Mouse (Mus musculus) neural tube, embryonic 11.5 days (tissue): ENCODE measurements around the gene Zfp276. TPM values are rescaled to one million over a fixed set of nuclear protein-coding genes. Genes with fewer than 3 reads are reported as not detected.

Experiments
- ATAC-seq: fragments of 200-750 bp; cut with Nextera tagmentation; 2 replicates; pipeline ENCODE4 v1.8.0; 2017; ENCODE audit warnings: moderate number of reproducible peaks, mild to moderate bottlenecking, moderate TSS enrichment, moderate library complexity; ENCODE audit not compliant: insufficient read depth, low FRiP score, low TSS enrichment
- DNase-seq: peaks from one replicate; pipeline ENCODE4 v3.0.0-alpha.2; 2015; ENCODE audit warnings: low spot score
- H3K27ac ChIP-seq: fragments of 300-500 bp; sonication (generic); 2 replicates; pipeline ENCODE4 v1.5.1; 2014; ENCODE audit warnings: low read depth, mild to moderate bottlenecking, low read length
- H3K27me3 ChIP-seq: fragments of 300-500 bp; sonication (generic); 2 replicates; pipeline ENCODE4 v1.6.1; 2014; ENCODE audit warnings: mild to moderate bottlenecking, low read length, mixed read lengths; ENCODE audit not compliant: control insufficient read depth, insufficient read depth
- H3K36me3 ChIP-seq: fragments of 300-500 bp; sonication (generic); 2 replicates; pipeline ENCODE4 v1.6.1; 2014; ENCODE audit warnings: mild to moderate bottlenecking, low read length, moderate library complexity, mixed read lengths; ENCODE audit not compliant: control insufficient read depth, insufficient read depth
- H3K4me1 ChIP-seq: fragments of 300-500 bp; sonication (generic); 2 replicates; pipeline ENCODE4 v1.6.1; 2014; ENCODE audit warnings: low read length, mixed read lengths; ENCODE audit not compliant: control insufficient read depth, insufficient read depth
- H3K4me2 ChIP-seq: fragments of 300-500 bp; sonication (generic); 2 replicates; pipeline ENCODE4 v1.6.1; 2014; ENCODE audit warnings: low read depth, mild to moderate bottlenecking, moderate library complexity
- H3K4me3 ChIP-seq: fragments of 300-500 bp; sonication (generic); 2 replicates; pipeline ENCODE4 v1.5.1; 2014; ENCODE audit warnings: low read depth, low read length
- H3K9ac ChIP-seq: fragments of 300-500 bp; sonication (generic); 2 replicates; pipeline ENCODE4 v1.6.1; 2014; ENCODE audit warnings: mild to moderate bottlenecking, low read length
- H3K9me3 ChIP-seq: fragments of 300-500 bp; sonication (generic); 2 replicates; pipeline ENCODE4 v1.6.1; 2016; ENCODE audit warnings: low read length; ENCODE audit not compliant: control insufficient read depth
- WGBS: fragments of 180-500 bp; shearing (Covaris S2); extraction: QIAGEN DNeasy Blood & Tissue Kit; methylation state at CpG from one replicate; pipeline ENCODE4 v1.1.7; 2014; 5-methylcytosine and 5-hydroxymethylcytosine counted together
- polyA plus RNA-seq: library from polyadenylated mRNA; unstranded; fragments of >200 nt; fragmentation: Nextera tagmentation; extraction: Ambion mirVana; gene quantifications from 2 replicates; pipeline ENCODE4 v1.2.1, GENCODE M21; 2014

Zfp276 gene
- polyA plus RNA-seq, result 25.1 and 26.0 TPM in 2 replicates

DNA sequence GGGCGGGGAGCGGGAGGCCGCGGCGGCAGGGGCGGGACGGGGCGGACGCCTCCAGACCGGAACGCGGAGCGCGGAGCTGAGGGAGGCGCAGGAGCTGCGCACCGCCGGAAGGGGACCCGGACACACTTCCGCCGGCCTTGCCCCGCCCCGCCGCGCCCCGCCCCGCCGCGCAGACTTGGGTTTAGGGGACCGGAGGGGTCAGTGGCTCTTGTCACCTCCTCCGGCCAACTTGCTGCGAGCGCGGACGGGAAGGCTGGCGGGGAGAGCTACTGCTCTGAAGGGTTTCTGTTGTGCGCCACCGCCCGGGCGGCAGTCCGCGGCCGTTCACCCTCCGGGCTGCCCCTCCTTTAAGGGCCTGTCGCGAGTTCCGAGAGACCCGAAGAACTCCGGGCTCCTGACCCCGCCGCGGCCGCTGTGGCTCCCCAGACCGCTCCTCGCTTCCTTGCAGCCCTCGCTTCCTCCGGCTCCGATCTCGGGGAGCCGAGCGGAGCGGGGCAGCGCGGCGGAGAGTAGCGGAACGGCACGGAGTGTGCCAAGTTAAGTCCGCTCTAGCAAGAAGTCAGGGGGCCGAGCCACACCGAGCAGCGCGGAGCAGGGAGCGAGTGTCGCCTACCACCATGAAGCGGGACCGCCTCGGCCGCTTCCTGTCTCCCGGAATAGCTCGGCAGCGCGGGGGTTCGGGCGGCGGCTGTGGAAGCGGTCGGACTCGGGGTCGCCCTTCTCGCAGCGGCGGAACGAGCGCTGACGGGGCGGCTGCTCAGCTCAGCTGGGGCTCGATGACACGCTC, at the start of gene Zfp276, which contains the start of gene Vps9d1:
Gene Zfp276 (plus strand): TSS at position 97 of the 787 bp plus-strand sequence.
Gene Vps9d1 (minus strand): TSS at position 250 of the 787 bp plus-strand sequence.
- Histone ChIP-seq H3K36me3 (peaks cover 8% of the 10 kb centered on the region), H3K4me2 (peak within 1 kb of the TSS; percentile 93)
- peak; percentile 89 for DNase-seq

DNA sequence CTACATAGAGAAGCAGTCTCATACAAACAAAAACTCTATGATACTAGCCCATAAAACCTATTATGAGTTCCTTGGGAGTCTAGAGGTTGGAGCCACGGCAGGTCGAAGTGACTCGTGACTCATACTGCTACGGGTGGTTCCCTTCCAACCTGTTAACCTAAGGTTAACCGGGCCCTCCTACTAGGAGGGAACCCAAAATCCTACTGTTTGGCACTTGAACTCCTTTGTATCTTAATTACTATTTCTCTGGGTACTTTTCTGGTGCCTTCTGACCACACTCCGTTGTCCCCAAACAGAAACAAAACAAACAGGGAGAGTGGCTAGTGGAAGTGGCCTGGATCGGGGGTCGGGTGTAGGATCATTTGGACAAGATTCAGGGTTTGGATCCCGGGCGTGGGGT, 42.1 kb upstream of the Zfp276 start:
- H3K27ac ChIP-seq, result no peak overlapping the region
- peak overlapping the region; percentile 94 for H3K4me3 ChIP-seq
- no peaks in the 10 kb centered on the region for H3K27me3 ChIP-seq
- peak overlapping the region; percentile 86 for H3K4me2 ChIP-seq
- WGBS, result 49% methylated on average over 10 of the region's 10 CpGs
- H3K9ac ChIP-seq, result peak overlapping the region; percentile 94
- no peak for DNase-seq
- H3K36me3 ChIP-seq, result 0 out of 2 replicates have a peak, but pooled peaks cover 5% of the 10 kb centered on the region
- H3K4me1 ChIP-seq, result peaks cover 10% of the 10 kb centered on the region
- H3K9me3 ChIP-seq, result no peaks in the 10 kb centered on the region
- no peak for ATAC-seq

More for the DNA sequence above, at the start of gene Zfp276, which contains the start of gene Vps9d1:
- Histone ChIP-seq H3K9me3 (no peaks in the 10 kb centered on the region), H3K27me3 (no peaks in the 10 kb centered on the region), H3K4me1 (peaks cover 18% of the 10 kb centered on the region), H3K27ac (peak within 1 kb of the TSS; percentile 58), H3K4me3 (peak within 1 kb of the TSS; percentile 98), H3K9ac (peak within 1 kb of the TSS; percentile 87)
- peak; percentile 89 for ATAC-seq
- WGBS, result under 1% methylated on average over 86 of the region's 99 CpGs

DNA sequence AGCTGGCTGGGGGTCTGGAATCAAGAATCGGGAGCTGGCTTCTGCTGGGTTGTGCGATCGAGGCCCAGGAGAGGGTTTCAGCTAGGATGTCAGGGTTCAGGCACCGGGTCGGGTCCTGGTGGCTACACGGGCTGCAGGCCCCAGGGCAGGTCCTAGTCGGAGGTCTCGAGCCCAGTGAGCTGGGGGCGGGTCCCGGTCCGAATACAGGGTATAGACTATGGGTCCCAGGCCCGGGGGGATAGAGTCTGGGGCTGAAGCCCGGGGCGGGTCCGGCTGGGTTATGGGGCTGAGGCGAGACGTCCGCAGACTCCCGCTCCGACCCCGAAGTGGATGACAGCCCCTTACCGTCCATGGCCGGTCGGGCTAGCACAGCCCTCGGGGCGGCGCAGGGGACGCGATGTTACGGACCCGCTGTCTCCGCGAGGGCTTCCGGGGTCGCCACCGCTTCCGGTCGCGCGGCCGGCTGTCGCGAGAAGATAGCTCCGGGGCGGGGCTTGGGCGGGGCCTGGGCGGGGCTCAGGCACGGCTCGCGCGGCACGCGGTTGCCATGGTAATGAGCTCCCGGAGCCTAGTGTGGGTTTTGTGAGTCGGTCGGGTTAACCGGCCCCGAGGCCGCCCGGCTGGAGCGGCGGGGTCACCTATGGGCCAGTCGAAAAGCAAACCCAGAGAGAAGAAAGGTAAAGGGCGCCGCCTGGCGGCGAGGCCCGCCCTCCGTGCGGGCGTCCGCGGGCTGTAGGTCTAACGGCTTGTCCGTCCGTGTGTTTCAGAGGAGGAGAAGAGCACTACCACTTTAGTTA, 41.5 kb upstream of the Zfp276 start, which contains the start of the genes Chmp1a and Spata33:
Gene Chmp1a (minus strand): TSS at position 443 of the 797 bp plus-strand sequence.
Gene Spata33 (plus strand): TSS at position 512 of the 797 bp plus-strand sequence.
- 1% methylated on average over 62 of the region's 76 CpGs for WGBS
- Histone ChIP-seq H3K4me3 (peak within 1 kb of the TSS; percentile 94), H3K36me3 (0 out of 2 replicates have a peak, but pooled peaks cover 5% of the 10 kb centered on the region), H3K27me3 (no peaks in the 10 kb centered on the region), H3K9ac (peak within 1 kb of the TSS; percentile 94), H3K4me2 (peak within 1 kb of the TSS; percentile 86), H3K27ac (peak within 1 kb of the TSS; percentile 67), H3K4me1 (peaks cover 10% of the 10 kb centered on the region), H3K9me3 (no peaks in the 10 kb centered on the region)
- peak; percentile 97 for ATAC-seq
- DNase-seq, result peak; percentile 97

GRCm38 (mm10) chr8:123213118-123213772, 40.8 kb upstream of the Zfp276 start:
- ATAC-seq, result no peak; the same call in 1 of the 2 replicates
- Histone ChIP-seq H3K27ac (peak overlapping the region; percentile 67), H3K9me3 (no peaks in the 10 kb centered on the region), H3K4me1 (peaks cover 10% of the 10 kb centered on the region), H3K36me3 (0 out of 2 replicates have a peak, but pooled peaks cover 2% of the 10 kb centered on the region), H3K4me3 (peak overlapping the region; percentile 94), H3K9ac (peak overlapping the region; percentile 94), H3K4me2 (peak overlapping the region; percentile 75), H3K27me3 (no peaks in the 10 kb centered on the region)
- 18% methylated on average over 22 of the region's 22 CpGs for WGBS
- DNase-seq, result no peak

GRCm38 (mm10) chr8:123215430-123215829, 38.6 kb upstream of the Zfp276 start:
- Histone ChIP-seq H3K4me2 (no peak overlapping the region), H3K36me3 (no peaks in the 10 kb centered on the region), H3K27ac (no peak overlapping the region), H3K27me3 (no peaks in the 10 kb centered on the region), H3K4me3 (no peak overlapping the region), H3K9me3 (no peaks in the 10 kb centered on the region), H3K9ac (no peak overlapping the region), H3K4me1 (peaks cover 10% of the 10 kb centered on the region)
- no peak for ATAC-seq
- WGBS, result 80% methylated on average over 3 of the region's 3 CpGs
- DNase-seq, result no peak

- H3K4me3 ChIP-seq, result no peak overlapping the region
- no peaks in the 10 kb centered on the region for H3K27me3 ChIP-seq
- H3K9ac ChIP-seq, result no peak overlapping the region
- no peak overlapping the region for H3K4me2 ChIP-seq
- H3K9me3 ChIP-seq, result no peaks in the 10 kb centered on the region
- WGBS, result 84% methylated on average over 1 of the region's 1 CpGs
- H3K27ac ChIP-seq, result no peak overlapping the region
- ATAC-seq (no peak), DNase-seq (no peak)
- no peaks in the 10 kb centered on the region for H3K36me3 ChIP-seq
- H3K4me1 ChIP-seq, result peaks cover 3% of the 10 kb centered on the region; the same call in 1 of the 2 replicates
Measured at GRCm38 (mm10) chr8:123220917-123221316, 33.1 kb upstream of the Zfp276 start.

- Histone ChIP-seq H3K27me3 (no peaks in the 10 kb centered on the region), H3K4me1 (peaks cover 3% of the 10 kb centered on the region; the same call in 1 of the 2 replicates), H3K4me3 (peak within 1 kb of the TSS; percentile 88), H3K36me3 (peaks cover 5% of the 10 kb centered on the region; the same call in 1 of the 2 replicates), H3K9me3 (no peaks in the 10 kb centered on the region), H3K4me2 (peak within 1 kb of the TSS; percentile 54), H3K9ac (peak within 1 kb of the TSS; percentile 75), H3K27ac (peak within 1 kb of the TSS; percentile 67)
- 4% methylated on average over 59 of the region's 59 CpGs for WGBS
- peak; percentile 93 for DNase-seq
- ATAC-seq, result peak; percentile 69
Measured at GRCm38 (mm10) chr8:123224278-123225266, 29.4 kb upstream of the Zfp276 start, which contains the start of gene Cdk10. TSS of gene Cdk10 (plus strand) at chr8:123224842.
